In genomic region chr12:86949501-86949900, GRCm38 (mm10) we compare ENCODE assay signal across 11 mouse cellular contexts. TPM values are rescaled to one million over a fixed set of nuclear protein-coding genes. Genes with fewer than 3 reads are reported as not detected.
DNase-seq lines count a peak whose midpoint lies in the region; ATAC-seq lines count a peak whose summit lies in the region.
"Had no signal": no experiment of that assay in that cellular context is flagged by ENCODE, and none has a peak within 500 bp of the region (broad histone marks: within the 10 kb centered on the region; RNA-seq: fewer than 3 reads in every experiment).

No protein-coding gene starts in this region.

- H3K9me3 ChIP-seq in heart, embryonic 12.5 days (replicated peaks) = no peaks in the 10 kb centered on the region
- no peaks in the 10 kb centered on the region for H3K9me3 ChIP-seq in forebrain, embryonic 15.5 days
- H3K9me3 ChIP-seq in kidney, embryonic 15.5 days (replicated peaks) = no peaks in the 10 kb centered on the region
- H3K9me3 ChIP-seq: limb, embryonic 15.5 days; neural tube, embryonic 12.5 days had no signal

- H3K4me1 ChIP-seq in heart, embryonic 12.5 days (replicated peaks) = peaks cover 33% of the 10 kb centered on the region
- H3K4me1 ChIP-seq in forebrain, embryonic 15.5 days = peaks cover 54% of the 10 kb centered on the region
- H3K4me1 ChIP-seq in kidney, embryonic 15.5 days = peaks cover 33% of the 10 kb centered on the region

- no peak for DNase-seq in heart, postnatal 25 days (ENCODE audit: low spot score)
- DNase-seq in natural killer cell, adult 2 months (ENCODE audit: low spot score in 2 of 2) = peak; percentile 87
- no peak for DNase-seq in kidney, adult 11 months
- no peak for DNase-seq in left cerebral cortex, adult 8-10 months (ENCODE audit: low spot score in 2 of 2)

- intact Hi-C loops in heart, postnatal 25 days (cut with DNase I) = no loop called here

- no peaks in the 10 kb centered on the region for H3K27me3 ChIP-seq in heart, embryonic 12.5 days (replicated peaks)
- H3K27me3 ChIP-seq in forebrain, embryonic 15.5 days = no peaks in the 10 kb centered on the region
- H3K27me3 ChIP-seq in kidney, embryonic 15.5 days = no peaks in the 10 kb centered on the region
- H3K27me3 ChIP-seq: limb, embryonic 15.5 days; neural tube, embryonic 12.5 days had no signal

- WGBS in heart, embryonic 12.5 days = 83% methylated on average over 9 of the region's 9 CpGs
- WGBS in forebrain, embryonic 15.5 days = 72% methylated on average over 9 of the region's 9 CpGs
- 72% methylated on average over 9 of the region's 9 CpGs for WGBS in kidney, embryonic 15.5 days

- H3K4me3 ChIP-seq in heart, embryonic 12.5 days = no peak overlapping the region
- no peak overlapping the region for H3K4me3 ChIP-seq in forebrain, embryonic 15.5 days
- H3K4me3 ChIP-seq in kidney, embryonic 15.5 days (replicated peaks) = no peak overlapping the region
- H3K4me3 ChIP-seq: limb, embryonic 15.5 days; neural tube, embryonic 12.5 days had no signal

- no peak overlapping the region for H3K9ac ChIP-seq in heart, embryonic 12.5 days
- H3K9ac ChIP-seq in forebrain, embryonic 15.5 days (replicated peaks) = peak overlapping the region; percentile 20
- no peak overlapping the region for H3K9ac ChIP-seq in kidney, embryonic 15.5 days
- H3K9ac ChIP-seq: limb, embryonic 15.5 days; neural tube, embryonic 12.5 days had no signal

- H3K36me3 ChIP-seq in heart, embryonic 12.5 days = peaks cover 16% of the 10 kb centered on the region
- H3K36me3 ChIP-seq in forebrain, embryonic 15.5 days = peaks cover 14% of the 10 kb centered on the region
- H3K36me3 ChIP-seq in kidney, embryonic 15.5 days = peaks cover 18% of the 10 kb centered on the region

- 0 out of 2 replicates have a peak overlapping the region, but pooled peaks have one; percentile 79 for H3K27ac ChIP-seq in heart, embryonic 12.5 days (ENCODE audit: poor library complexity, severe bottlenecking)
- H3K27ac ChIP-seq in forebrain, embryonic 15.5 days (replicated peaks) = peak overlapping the region; percentile 68
- no peak overlapping the region for H3K27ac ChIP-seq in kidney, embryonic 15.5 days
- H3K27ac ChIP-seq: limb, embryonic 15.5 days; neural tube, embryonic 12.5 days had no signal

- no peak overlapping the region for H3K4me2 ChIP-seq in heart, embryonic 12.5 days
- peak overlapping the region; percentile 16; the same call in 1 of the 2 replicates for H3K4me2 ChIP-seq in forebrain, embryonic 15.5 days (replicated peaks)
- H3K4me2 ChIP-seq in kidney, embryonic 15.5 days = no peak overlapping the region
- H3K4me2 ChIP-seq: limb, embryonic 15.5 days had no signal

- ATAC-seq in heart, embryonic 12.5 days (ENCODE audit: insufficient number of reproducible peaks, low FRiP score) = no peak
- peak; percentile 40 for ATAC-seq in CD4-positive, CD25-positive, alpha-beta regulatory T cell, adult 4 months
- no peak for ATAC-seq in forebrain, embryonic 15.5 days (replicated peaks)
- ATAC-seq in kidney, embryonic 15.5 days (replicated peaks; ENCODE audit: low FRiP score) = no peak

RNA-seq across cellular contexts. Expression of gene Cipc, which starts 2.7 kb away (rescaled TPM):
- polyA plus RNA-seq in heart, embryonic 12.5 days (2016; fragmentation: Nextera tagmentation; extraction: Ambion mirVana) = 28.9 and 29.3 TPM in 2 replicates
- 10 to 100 TPM; 41.1 to 48.6 TPM for total RNA-seq in heart, postnatal 25 days (2021)
- 10 to 100 TPM; 20.0 to 29.3 TPM for polyA plus RNA-seq in CD4-positive, CD25-positive, alpha-beta regulatory T cell, adult 4 months (2017; shearing (Covaris generic))
- 53.6 and 55.3 TPM in 2 replicates for polyA plus RNA-seq in forebrain, embryonic 15.5 days (2015; fragmentation: Nextera tagmentation; extraction: Ambion mirVana)
- total RNA-seq in left cerebral cortex, adult 8-10 months (2022) = 100 to 1,000 TPM in 1 of 4 experiments, 10 to 100 TPM in 3; 95.7 to 109 (median 99.4) TPM
- 20.9 and 22.7 TPM in 2 replicates for polyA plus RNA-seq in kidney, embryonic 15.5 days (2015; fragmentation: Nextera tagmentation; extraction: Ambion mirVana)

RNA-seq across cellular contexts. Expression of gene Zdhhc22, which starts 40.7 kb away (rescaled TPM):
- not detected in 2 replicates for polyA plus RNA-seq in heart, embryonic 12.5 days (2016; fragmentation: Nextera tagmentation; extraction: Ambion mirVana)
- not detected for total RNA-seq in heart, postnatal 25 days (2021)
- under 1 TPM in 1 of 2 experiments, not detected in 1; 0.36 TPM for polyA plus RNA-seq in CD4-positive, CD25-positive, alpha-beta regulatory T cell, adult 4 months (2017; shearing (Covaris generic))
- 6.6 and 7.1 TPM in 2 replicates for polyA plus RNA-seq in forebrain, embryonic 15.5 days (2015; fragmentation: Nextera tagmentation; extraction: Ambion mirVana)
- 10 to 100 TPM; 46.9 to 56.7 (median 53.3) TPM for total RNA-seq in left cerebral cortex, adult 8-10 months (2022)
- polyA plus RNA-seq in kidney, embryonic 15.5 days (2015; fragmentation: Nextera tagmentation; extraction: Ambion mirVana) = 0.08 TPM in 1 of 2 replicates, not detected in the other
- total RNA-seq: hematopoietic stem cell, adult 5-6 weeks had no signal
- polyA plus RNA-seq: limb, embryonic 15.5 days had no signal

Comparison
In these comparisons a context has a peak if more than half of its experiments do, and no peak if none do; other contexts are left out.
1. DNase-seq: peak in natural killer cell, adult 2 months (2 of 2); none in heart, postnatal 25 days (single experiment), kidney, adult 11 months (single experiment) and left cerebral cortex, adult 8-10 months (0 of 2).